Mouse (Mus musculus) midbrain, embryonic 11.5 days (tissue): ENCODE measurements at regions not wholly inside any gene's neighbourhood (a gene's known extent, or its start where the extent isn't known, plus 50 kb on each side); places are given as distances from the start of the nearest gene placed in this dataset.
"Not testable (repeated sequence)": the region's sequence is repeated elsewhere in the genome, so short reads cannot be mapped to it uniquely, and the experiment has no call there.

Experiments used
- ATAC-seq: fragments of 200-750 bp; cut with Nextera tagmentation; 2 replicates; pipeline ENCODE4 v1.8.0; 2017; ENCODE audit warnings: moderate TSS enrichment, moderate library complexity; ENCODE audit not compliant: low FRiP score
- DNase-seq: peaks from one replicate; pipeline ENCODE4 v3.0.0; 2015; ENCODE audit warnings: low spot score; ENCODE audit errors: missing footprints
- H3K27ac ChIP-seq: fragments of 300-500 bp; sonication (generic); 2 replicates; pipeline ENCODE4 v1.5.1; 2014; ENCODE audit warnings: low read depth, low read length
- H3K27me3 ChIP-seq: fragments of 300-500 bp; sonication (generic); 2 replicates; pipeline ENCODE4 v1.6.1; 2014; ENCODE audit warnings: mild to moderate bottlenecking, low read length, moderate library complexity, mixed read lengths; ENCODE audit not compliant: control insufficient read depth, insufficient read depth
- H3K36me3 ChIP-seq: fragments of 300-500 bp; sonication (generic); 2 replicates; pipeline ENCODE4 v1.6.1; 2014; ENCODE audit warnings: mild to moderate bottlenecking, low read length, moderate library complexity, mixed read lengths; ENCODE audit not compliant: control insufficient read depth, insufficient read depth
- H3K4me1 ChIP-seq: fragments of 300-500 bp; sonication (generic); 2 replicates; pipeline ENCODE4 v1.6.1; 2014; ENCODE audit warnings: low read length; ENCODE audit not compliant: control insufficient read depth, insufficient read depth
- H3K4me2 ChIP-seq: fragments of 300-500 bp; sonication (generic); 2 replicates; pipeline ENCODE4 v1.6.1; 2014; ENCODE audit warnings: mild to moderate bottlenecking, moderate library complexity
- H3K4me3 ChIP-seq: fragments of 300-500 bp; sonication (generic); 2 replicates; pipeline ENCODE4 v1.5.1; 2014; ENCODE audit warnings: low read depth, low read length
- H3K9ac ChIP-seq: fragments of 300-500 bp; sonication (generic); 2 replicates; pipeline ENCODE4 v1.6.1; 2014; ENCODE audit warnings: low read length
- H3K9me3 ChIP-seq: fragments of 300-500 bp; sonication (generic); 2 replicates; pipeline ENCODE4 v1.6.1; 2016; ENCODE audit warnings: low read length; ENCODE audit not compliant: control insufficient read depth
- WGBS: fragments of 180-500 bp; shearing (Covaris S2); extraction: QIAGEN DNeasy Blood & Tissue Kit; methylation state at CpG from one replicate; pipeline ENCODE4 v1.1.7; 2014; 5-methylcytosine and 5-hydroxymethylcytosine counted together

- no peaks in the 10 kb centered on the region for H3K36me3 ChIP-seq
- H3K27me3 ChIP-seq, result no peaks in the 10 kb centered on the region
- H3K4me3 ChIP-seq, result no peak overlapping the region
- H3K9ac ChIP-seq, result no peak overlapping the region
- no peaks in the 10 kb centered on the region for H3K4me1 ChIP-seq
- ATAC-seq (no peak), DNase-seq (no peak)
- H3K27ac ChIP-seq, result no peak overlapping the region
- no peaks in the 10 kb centered on the region for H3K9me3 ChIP-seq
- no peak overlapping the region for H3K4me2 ChIP-seq
These were observed 137.3 kb upstream of the 1700008P02Rik start for GRCm38 (mm10) chr3:6757562-6757961.

- H3K27ac ChIP-seq, H3K9ac ChIP-seq, H3K4me1 ChIP-seq, H3K9me3 ChIP-seq, H3K36me3 ChIP-seq, ATAC-seq, H3K4me3 ChIP-seq, H3K27me3 ChIP-seq, DNase-seq, H3K4me2 ChIP-seq: not testable (repeated sequence)
- 84% methylated on average over 6 of the region's 6 CpGs for WGBS
These were observed 130.5 kb upstream of the 1700008P02Rik start for GRCm38 (mm10) chr3:6750746-6751145.

GRCm38 (mm10) chr3:6731372-6732297 is 111.4 kb upstream of the 1700008P02Rik start:
- DNase-seq, result peak; percentile 86
- H3K27ac ChIP-seq, result peak overlapping the region; percentile 30; the same call in 1 of the 2 replicates
- H3K27me3 ChIP-seq, result no peaks in the 10 kb centered on the region
- no peak overlapping the region for H3K4me2 ChIP-seq
- no peaks in the 10 kb centered on the region for H3K9me3 ChIP-seq
- 42% methylated on average over 5 of the region's 5 CpGs for WGBS
- peak; percentile 88 for ATAC-seq
- no peak overlapping the region for H3K9ac ChIP-seq
- no peak overlapping the region for H3K4me3 ChIP-seq
- peaks cover 7% of the 10 kb centered on the region; the same call in 1 of the 2 replicates for H3K4me1 ChIP-seq
- no peaks in the 10 kb centered on the region for H3K36me3 ChIP-seq

GRCm38 (mm10) chr3:6730066-6730465 is 109.8 kb upstream of the 1700008P02Rik start:
- ATAC-seq, result no peak
- DNase-seq, result no peak
- H3K27me3 ChIP-seq, result no peaks in the 10 kb centered on the region
- peaks cover 7% of the 10 kb centered on the region; the same call in 1 of the 2 replicates for H3K4me1 ChIP-seq
- no peak overlapping the region for H3K27ac ChIP-seq
- no peak overlapping the region for H3K4me2 ChIP-seq
- H3K9ac ChIP-seq, result no peak overlapping the region
- H3K9me3 ChIP-seq, result no peaks in the 10 kb centered on the region
- H3K36me3 ChIP-seq, result no peaks in the 10 kb centered on the region
- no peak overlapping the region for H3K4me3 ChIP-seq

GRCm38 (mm10) chr3:6683679-6684078 is 63.4 kb upstream of the 1700008P02Rik start:
- Histone ChIP-seq H3K4me2 (no peak overlapping the region), H3K9ac (no peak overlapping the region), H3K27me3 (no peaks in the 10 kb centered on the region), H3K27ac (no peak overlapping the region), H3K9me3 (no peaks in the 10 kb centered on the region), H3K36me3 (no peaks in the 10 kb centered on the region), H3K4me1 (no peaks in the 10 kb centered on the region), H3K4me3 (no peak overlapping the region)
- WGBS, result 63% methylated on average over 2 of the region's 2 CpGs
- no peak for DNase-seq
- ATAC-seq, result peak; percentile 44; the same call in 1 of the 2 replicates

- no peak overlapping the region for H3K4me3 ChIP-seq
- H3K9me3 ChIP-seq, result no peaks in the 10 kb centered on the region
- DNase-seq, result no peak
- H3K4me2 ChIP-seq, result no peak overlapping the region
- WGBS, result 87% methylated on average over 2 of the region's 2 CpGs
- no peak overlapping the region for H3K9ac ChIP-seq
- H3K27ac ChIP-seq, result no peak overlapping the region
- no peaks in the 10 kb centered on the region for H3K27me3 ChIP-seq
- H3K4me1 ChIP-seq, result no peaks in the 10 kb centered on the region
- ATAC-seq, result no peak
- H3K36me3 ChIP-seq, result no peaks in the 10 kb centered on the region
These were observed 61.2 kb upstream of the 1700008P02Rik start for GRCm38 (mm10) chr3:6681411-6681810.

GRCm38 (mm10) chr3:6676382-6676781 is 56.1 kb upstream of the 1700008P02Rik start:
- no peak for ATAC-seq
- 92% methylated on average over 4 of the region's 4 CpGs for WGBS
- H3K4me3 ChIP-seq, result no peak overlapping the region
- H3K27ac ChIP-seq, result no peak overlapping the region
- H3K4me2 ChIP-seq, result no peak overlapping the region
- H3K36me3 ChIP-seq, result no peaks in the 10 kb centered on the region
- no peak overlapping the region for H3K9ac ChIP-seq
- no peaks in the 10 kb centered on the region for H3K4me1 ChIP-seq
- no peak for DNase-seq
- no peaks in the 10 kb centered on the region for H3K9me3 ChIP-seq
- no peaks in the 10 kb centered on the region for H3K27me3 ChIP-seq

- no peak overlapping the region for H3K4me3 ChIP-seq
- no peaks in the 10 kb centered on the region for H3K9me3 ChIP-seq
- H3K36me3 ChIP-seq, result no peaks in the 10 kb centered on the region
- WGBS, result 65% methylated on average over 3 of the region's 3 CpGs
- no peaks in the 10 kb centered on the region for H3K27me3 ChIP-seq
- DNase-seq (no peak), ATAC-seq (0 out of 2 replicates have a peak, but pooled peaks have one; percentile 66)
- no peak overlapping the region for H3K4me2 ChIP-seq
- no peak overlapping the region for H3K9ac ChIP-seq
- no peak overlapping the region for H3K27ac ChIP-seq
- no peaks in the 10 kb centered on the region for H3K4me1 ChIP-seq
These were observed 55.1 kb upstream of the 1700008P02Rik start for GRCm38 (mm10) chr3:6675354-6675753.
